Mouse (Mus musculus) liver, embryonic 16.5 days (tissue): ENCODE data around the gene Dnaja1. TPM values are rescaled to one million over a fixed set of nuclear protein-coding genes. Genes with fewer than 3 reads are reported as not detected.

Experiments used
- ATAC-seq: fragments of 200-750 bp; cut with Nextera tagmentation; 2 replicates; pipeline ENCODE4 v1.8.0; 2017; ENCODE audit warnings: low read depth, mild to moderate bottlenecking, moderate number of reproducible peaks, moderate library complexity
- H3K27ac ChIP-seq: fragments of 300-500 bp; sonication (generic); 2 replicates; pipeline ENCODE4 v1.5.1; 2014; ENCODE audit warnings: mild to moderate bottlenecking, low read length
- H3K27me3 ChIP-seq: fragments of 300-500 bp; sonication (generic); 2 replicates; pipeline ENCODE4 v1.6.1; 2014; ENCODE audit warnings: low read depth, low read length, mixed read lengths; ENCODE audit not compliant: control insufficient read depth, insufficient read depth
- H3K36me3 ChIP-seq: fragments of 300-500 bp; sonication (generic); 2 replicates; pipeline ENCODE4 v1.6.1; 2014; ENCODE audit warnings: mild to moderate bottlenecking; ENCODE audit not compliant: control insufficient read depth, insufficient read depth
- H3K4me1 ChIP-seq: fragments of 300-500 bp; sonication (generic); 2 replicates; pipeline ENCODE4 v1.6.1; 2014; ENCODE audit warnings: low read depth, low read length, mixed read lengths; ENCODE audit not compliant: control insufficient read depth
- H3K4me2 ChIP-seq: fragments of 300-500 bp; sonication (generic); 2 replicates; pipeline ENCODE4 v1.6.1; 2014; ENCODE audit warnings: low read depth, low read length, mixed read lengths
- H3K4me3 ChIP-seq: fragments of 300-500 bp; sonication (generic); 2 replicates; pipeline ENCODE4 v1.5.1; 2014; ENCODE audit warnings: low read depth, mild to moderate bottlenecking, low read length
- H3K9ac ChIP-seq: fragments of 300-500 bp; sonication (generic); 2 replicates; pipeline ENCODE4 v1.6.1; 2014; ENCODE audit warnings: low read depth, low read length
- H3K9me3 ChIP-seq: fragments of 300-500 bp; sonication (generic); replicated peaks from 2 replicates; pipeline ENCODE4 v1.6.1; 2016; ENCODE audit warnings: low read length; ENCODE audit not compliant: control insufficient read depth
- WGBS: fragments of 180-500 bp; shearing (Covaris S2); extraction: QIAGEN DNeasy Blood & Tissue Kit; methylation state at CpG from one replicate; pipeline ENCODE4 v1.1.7; 2014; ENCODE audit not compliant: insufficient replicate concordance; 5-methylcytosine and 5-hydroxymethylcytosine counted together
- polyA plus RNA-seq: library from polyadenylated mRNA; unstranded; fragments of >200 nt; fragmentation: Nextera tagmentation; extraction: Ambion mirVana; gene quantifications from 2 replicates; pipeline ENCODE4 v1.2.1, GENCODE M21; 2015

Dnaja1 gene
- polyA plus RNA-seq, 1 experiment from 2014 or later = 103 TPM

- H3K4me2 ChIP-seq = peak overlapping the region; percentile 61
- peak; percentile 26; the same call in 1 of the 2 replicates for ATAC-seq
- H3K4me1 ChIP-seq = peaks cover 9% of the 10 kb centered on the region
- H3K36me3 ChIP-seq = no peaks in the 10 kb centered on the region
- no peaks in the 10 kb centered on the region for H3K27me3 ChIP-seq
- H3K9me3 ChIP-seq = no peaks in the 10 kb centered on the region
- H3K9ac ChIP-seq = no peak overlapping the region
- no peak overlapping the region for H3K27ac ChIP-seq
- peak overlapping the region; percentile 29; the same call in 1 of the 2 replicates for H3K4me3 ChIP-seq
- WGBS = 19% methylated on average over 12 of the region's 12 CpGs
Observed at GRCm38 (mm10) chr4:40774279-40775259, 52.6 kb downstream of the Dnaja1 start.

- 44% methylated on average over 4 of the region's 4 CpGs for WGBS
- no peak overlapping the region for H3K27ac ChIP-seq
- H3K36me3 ChIP-seq = no peaks in the 10 kb centered on the region
Observed at GRCm38 (mm10) chr4:40776416-40776815, 54.5 kb downstream of the Dnaja1 start.

GRCm38 (mm10) chr4:40777116-40777515 lies 55.2 kb downstream of the Dnaja1 start:
- Histone ChIP-seq H3K4me2 (no peak overlapping the region), H3K27ac (no peak overlapping the region), H3K9me3 (no peaks in the 10 kb centered on the region), H3K27me3 (no peaks in the 10 kb centered on the region), H3K4me1 (peaks cover 22% of the 10 kb centered on the region), H3K9ac (no peak overlapping the region), H3K36me3 (no peaks in the 10 kb centered on the region), H3K4me3 (no peak overlapping the region)
- no peak; the same call in 1 of the 2 replicates for ATAC-seq
- 26% methylated on average over 2 of the region's 2 CpGs for WGBS

More at GRCm38 (mm10) chr4:40776416-40776815, 54.5 kb downstream of the Dnaja1 start:
- Histone ChIP-seq H3K9me3 (no peaks in the 10 kb centered on the region), H3K4me1 (peaks cover 15% of the 10 kb centered on the region), H3K4me3 (no peak overlapping the region), H3K27me3 (no peaks in the 10 kb centered on the region), H3K9ac (no peak overlapping the region), H3K4me2 (no peak overlapping the region)
- no peak for ATAC-seq

GRCm38 (mm10) chr4:40778656-40779055 lies 56.7 kb downstream of the Dnaja1 start:
- Histone ChIP-seq H3K36me3 (no peaks in the 10 kb centered on the region), H3K27ac (no peak overlapping the region), H3K27me3 (no peaks in the 10 kb centered on the region), H3K4me3 (no peak overlapping the region), H3K9ac (no peak overlapping the region), H3K9me3 (no peaks in the 10 kb centered on the region), H3K4me1 (peaks cover 19% of the 10 kb centered on the region), H3K4me2 (no peak overlapping the region)
- no peak for ATAC-seq
- 58% methylated on average over 6 of the region's 6 CpGs for WGBS

- H3K9ac ChIP-seq = no peak overlapping the region
- peaks cover 15% of the 10 kb centered on the region for H3K4me1 ChIP-seq
- H3K36me3 ChIP-seq = no peaks in the 10 kb centered on the region
- WGBS = 8% methylated on average over 3 of the region's 3 CpGs
- no peak overlapping the region for H3K4me3 ChIP-seq
- H3K9me3 ChIP-seq = no peaks in the 10 kb centered on the region
- no peak for ATAC-seq
- peak overlapping the region; percentile 27; the same call in 1 of the 2 replicates for H3K4me2 ChIP-seq
- H3K27me3 ChIP-seq = no peaks in the 10 kb centered on the region
- H3K27ac ChIP-seq = peak overlapping the region; percentile 60
Observed at GRCm38 (mm10) chr4:40781143-40781542, 59.2 kb downstream of the Dnaja1 start.

- H3K27ac ChIP-seq = peak overlapping the region; percentile 60
- ATAC-seq = no peak
- no peak overlapping the region for H3K4me3 ChIP-seq
- peaks cover 15% of the 10 kb centered on the region for H3K4me1 ChIP-seq
- no peaks in the 10 kb centered on the region for H3K9me3 ChIP-seq
- H3K4me2 ChIP-seq = peak overlapping the region; percentile 27; the same call in 1 of the 2 replicates
- H3K27me3 ChIP-seq = no peaks in the 10 kb centered on the region
- H3K36me3 ChIP-seq = no peaks in the 10 kb centered on the region
- 11% methylated on average over 8 of the region's 8 CpGs for WGBS
- no peak overlapping the region for H3K9ac ChIP-seq
Observed at GRCm38 (mm10) chr4:40781797-40782495, 60.0 kb downstream of the Dnaja1 start.

GRCm38 (mm10) chr4:40783049-40783448 lies 61.1 kb downstream of the Dnaja1 start:
- 66% methylated on average over 4 of the region's 4 CpGs for WGBS
- H3K9me3 ChIP-seq = no peaks in the 10 kb centered on the region
- H3K27ac ChIP-seq = no peak overlapping the region
- no peaks in the 10 kb centered on the region for H3K36me3 ChIP-seq
- H3K4me1 ChIP-seq = peaks cover 15% of the 10 kb centered on the region
- no peak for ATAC-seq
- H3K27me3 ChIP-seq = no peaks in the 10 kb centered on the region
- H3K4me2 ChIP-seq = no peak overlapping the region
- H3K9ac ChIP-seq = no peak overlapping the region
- H3K4me3 ChIP-seq = no peak overlapping the region

- WGBS = 65% methylated on average over 10 of the region's 10 CpGs
- H3K27me3 ChIP-seq = no peaks in the 10 kb centered on the region
- H3K9me3 ChIP-seq = no peaks in the 10 kb centered on the region
- ATAC-seq = no peak
- H3K4me1 ChIP-seq = peaks cover 15% of the 10 kb centered on the region
- no peaks in the 10 kb centered on the region for H3K36me3 ChIP-seq
- no peak overlapping the region for H3K4me2 ChIP-seq
- no peak overlapping the region for H3K27ac ChIP-seq
- no peak overlapping the region for H3K4me3 ChIP-seq
- H3K9ac ChIP-seq = no peak overlapping the region
Observed at GRCm38 (mm10) chr4:40784556-40785169, 62.7 kb downstream of the Dnaja1 start.
